Mouse (Mus musculus): ENCODE measurements around the gene Adipor2. TPM values are rescaled to one million over a fixed set of nuclear protein-coding genes. Genes with fewer than 3 reads are reported as not detected.

Adipor2 gene
- polyA plus RNA-seq, 1 experiment from 2014 or later, result 19.9 TPM

Other genes starting within 250 kb of the Adipor2 start
- gene Dcp1b, start 242.5 kb downstream of the Adipor2 start, polyA plus RNA-seq (2014; fragmentation: Nextera tagmentation; extraction: Ambion mirVana), result 12.1 TPM in 2 replicates
- 3.4 and 4.8 TPM in 2 replicates for gene Cacna1c, start 221.3 kb downstream of the Adipor2 start, polyA plus RNA-seq (2014; fragmentation: Nextera tagmentation; extraction: Ambion mirVana)
- 0.05 TPM in 1 of 2 replicates, not detected in the other for gene Cacna2d4, start 181.2 kb downstream of the Adipor2 start, polyA plus RNA-seq (2014; fragmentation: Nextera tagmentation; extraction: Ambion mirVana)
- gene Lrtm2, start 86.9 kb downstream of the Adipor2 start, polyA plus RNA-seq (2014; fragmentation: Nextera tagmentation; extraction: Ambion mirVana), result 0.16 and 0.67 TPM in 2 replicates
- gene Fbxl14, start 62.0 kb upstream of the Adipor2 start, polyA plus RNA-seq (2014; fragmentation: Nextera tagmentation; extraction: Ambion mirVana), result 5.6 and 6.3 TPM in 2 replicates
- gene Wnt5b, start 126.6 kb upstream of the Adipor2 start, polyA plus RNA-seq (2014; fragmentation: Nextera tagmentation; extraction: Ambion mirVana), result 14.5 and 16.1 TPM in 2 replicates

All from forebrain, embryonic 11.5 days (tissue).